Mouse (Mus musculus) hindbrain, embryonic 10.5 days (tissue): ENCODE data around the gene Arhgap29. TPM values are rescaled to one million over a fixed set of nuclear protein-coding genes. Genes with fewer than 3 reads are reported as not detected.

ENCODE experiments used
- DNase-seq: peaks from one replicate; pipeline ENCODE4 v3.0.0-alpha.2; 2017; ENCODE audit warnings: low spot score
- H3K27ac ChIP-seq: fragments of 300-500 bp; sonication (generic); 2 replicates; pipeline ENCODE4 v1.5.1; 2016; ENCODE audit warnings: mild to moderate bottlenecking, moderate library complexity
- H3K27me3 ChIP-seq: fragments of 300-500 bp; sonication (generic); 2 replicates; pipeline ENCODE4 v1.6.1; 2016; ENCODE audit warnings: mild to moderate bottlenecking; ENCODE audit not compliant: poor library complexity, insufficient read depth, severe bottlenecking
- H3K36me3 ChIP-seq: fragments of 300-500 bp; sonication (generic); 2 replicates; pipeline ENCODE4 v1.6.1; 2016; ENCODE audit warnings: mild to moderate bottlenecking, moderate library complexity
- H3K4me1 ChIP-seq: fragments of 300-500 bp; sonication (generic); replicated peaks from 2 replicates; pipeline ENCODE4 v1.6.1; 2016; ENCODE audit warnings: mild to moderate bottlenecking
- H3K4me3 ChIP-seq: fragments of 300-500 bp; sonication (generic); 2 replicates; pipeline ENCODE4 v1.5.1; 2016; ENCODE audit warnings: mild to moderate bottlenecking, moderate library complexity
- H3K9me3 ChIP-seq: fragments of 300-500 bp; sonication (generic); 2 replicates; pipeline ENCODE4 v1.6.1; 2016; ENCODE audit warnings: mild to moderate bottlenecking, moderate library complexity
- WGBS: fragments of 180-500 bp; shearing (Covaris S2); methylation state at CpG from one replicate; pipeline ENCODE4 v1.1.7; 2016; 5-methylcytosine and 5-hydroxymethylcytosine counted together
- polyA plus RNA-seq: library from polyadenylated mRNA; unstranded; fragments of >200 nt; fragmentation: Nextera tagmentation; extraction: Ambion mirVana; gene quantifications from 2 replicates; pipeline ENCODE4 v1.2.1, GENCODE M21; 2016

Gene Arhgap29
- polyA plus RNA-seq, 1 experiment from 2014 or later: 23.3 TPM

DNA sequence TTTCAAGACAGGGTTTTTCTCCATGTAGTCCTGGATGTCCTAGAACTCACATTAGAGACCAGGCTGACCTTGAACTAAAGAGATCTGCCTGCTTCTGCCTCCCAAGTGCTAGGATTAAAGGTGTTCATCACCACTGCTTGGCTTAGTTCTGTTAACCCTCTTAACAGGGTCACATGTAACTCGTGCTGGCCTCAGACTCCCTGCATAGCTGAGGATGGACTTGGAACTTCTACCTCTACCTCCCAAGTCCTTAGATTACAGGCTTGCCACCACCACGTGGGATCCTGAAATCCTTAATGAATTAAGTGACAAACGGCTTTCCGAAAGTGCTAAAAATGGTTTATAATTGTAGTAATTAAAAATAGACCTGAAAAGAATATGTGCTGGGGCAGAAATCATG, 29.0 kb downstream of the Arhgap29 start:
- no peaks in the 10 kb centered on the region for H3K4me1 ChIP-seq
- WGBS: 85% methylated on average over 4 of the region's 4 CpGs

DNA sequence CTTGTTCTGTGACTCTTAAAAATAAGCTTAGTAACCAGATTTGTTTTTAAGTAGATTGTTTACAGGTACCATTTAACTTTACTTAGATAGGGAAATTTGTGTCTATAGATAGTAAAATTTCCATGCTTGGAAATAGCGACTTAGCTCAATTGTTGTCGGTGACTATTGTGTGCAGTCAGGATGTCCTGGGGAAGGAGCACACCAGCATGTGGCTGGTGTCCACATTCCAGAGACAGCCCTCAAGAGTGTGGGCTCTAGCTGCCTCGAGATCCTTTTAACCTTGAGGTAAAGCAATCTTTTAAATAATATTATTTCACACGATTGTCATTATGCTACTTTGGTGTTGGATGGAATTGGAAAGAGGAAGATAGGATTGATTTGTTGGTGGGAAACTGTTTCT, 30.1 kb downstream of the Arhgap29 start:
- Histone ChIP-seq H3K4me3 (no peak overlapping the region), H3K27ac (no peak overlapping the region), H3K36me3 (no peaks in the 10 kb centered on the region), H3K9me3 (no peaks in the 10 kb centered on the region), H3K4me1 (no peaks in the 10 kb centered on the region), H3K27me3 (no peaks in the 10 kb centered on the region)
- no peak for DNase-seq
- 67% methylated on average over 4 of the region's 4 CpGs for WGBS

More for the DNA sequence above, 29.0 kb downstream of the Arhgap29 start:
- Histone ChIP-seq H3K27ac (no peak overlapping the region), H3K36me3 (no peaks in the 10 kb centered on the region), H3K4me3 (no peak overlapping the region), H3K27me3 (no peaks in the 10 kb centered on the region), H3K9me3 (no peaks in the 10 kb centered on the region)
- DNase-seq: no peak

DNA sequence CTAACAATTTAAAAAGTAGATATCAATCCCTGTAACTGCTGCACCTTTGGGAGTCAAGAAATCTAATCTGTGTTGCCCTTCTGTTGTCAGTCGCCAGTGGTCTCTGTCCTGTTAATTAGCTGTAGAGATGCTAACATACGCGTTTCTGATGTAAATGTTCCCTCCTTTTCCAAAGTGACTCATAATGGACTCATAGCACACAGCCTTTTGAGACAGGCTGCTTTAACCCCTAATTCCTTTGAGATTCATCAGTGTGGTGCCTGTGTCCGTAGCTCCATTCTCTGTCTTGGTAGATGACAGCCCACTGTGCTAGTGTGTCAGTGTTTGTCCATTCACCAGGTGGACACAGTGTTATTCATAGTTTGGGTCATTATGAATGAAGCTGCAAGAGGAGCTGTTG, 42.8 kb downstream of the Arhgap29 start:
- Histone ChIP-seq H3K4me1 (peaks cover 6% of the 10 kb centered on the region), H3K9me3 (no peaks in the 10 kb centered on the region), H3K27me3 (no peaks in the 10 kb centered on the region), H3K27ac (no peak overlapping the region), H3K36me3 (0 out of 2 replicates have a peak, but pooled peaks cover 5% of the 10 kb centered on the region), H3K4me3 (no peak overlapping the region)
- no peak for DNase-seq
- WGBS: 66% methylated on average over 4 of the region's 4 CpGs

DNA sequence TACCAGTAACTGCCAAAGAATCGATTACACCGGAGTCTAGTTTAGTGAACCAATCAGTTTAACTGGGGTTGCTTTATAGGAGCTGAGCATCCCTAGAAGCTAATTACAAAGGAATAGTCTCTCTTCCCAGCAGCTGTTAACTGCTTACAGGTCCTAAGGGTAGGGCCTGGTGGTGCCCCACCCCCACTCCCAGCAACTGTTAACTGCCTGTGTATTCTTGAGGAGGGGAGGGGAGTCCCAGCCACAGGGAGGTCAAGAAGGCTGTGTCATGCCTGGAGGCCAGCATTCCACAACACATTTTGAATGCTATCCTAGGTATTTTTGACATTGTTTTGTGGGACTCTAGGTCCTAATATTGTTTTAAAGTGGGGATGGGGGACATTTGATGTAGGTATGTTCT, 47.6 kb downstream of the Arhgap29 start:
- H3K27ac ChIP-seq: no peak overlapping the region
- peaks cover 8% of the 10 kb centered on the region for H3K4me1 ChIP-seq
- peak; percentile 12 for DNase-seq
- H3K4me3 ChIP-seq: no peak overlapping the region
- WGBS: 88% methylated on average over 2 of the region's 2 CpGs
- H3K27me3 ChIP-seq: no peaks in the 10 kb centered on the region
- H3K9me3 ChIP-seq: no peaks in the 10 kb centered on the region
- peaks cover 6% of the 10 kb centered on the region; the same call in 1 of the 2 replicates for H3K36me3 ChIP-seq

DNA sequence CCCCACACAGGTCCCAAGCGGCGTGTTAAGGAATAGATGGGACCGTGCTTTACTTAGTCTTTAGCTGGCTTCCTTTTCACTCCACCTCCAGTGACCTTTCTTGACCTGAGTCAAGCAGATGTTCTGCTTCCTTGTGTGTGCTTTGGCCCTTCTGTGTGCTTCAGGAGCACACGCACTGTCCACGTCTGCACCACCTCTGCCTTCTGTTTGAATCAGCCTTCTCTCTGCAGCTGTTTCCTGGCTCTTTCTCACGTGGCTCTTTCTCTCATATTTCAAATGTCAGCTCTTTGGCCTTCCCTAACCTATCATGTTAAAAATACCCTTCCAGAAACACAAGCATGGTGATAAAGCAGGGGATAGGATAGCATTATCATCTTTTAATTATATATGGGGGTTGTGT, 49.2 kb downstream of the Arhgap29 start:
- no peaks in the 10 kb centered on the region for H3K9me3 ChIP-seq
- DNase-seq: no peak
- H3K4me1 ChIP-seq: peaks cover 8% of the 10 kb centered on the region
- 72% methylated on average over 6 of the region's 6 CpGs for WGBS
- no peaks in the 10 kb centered on the region for H3K27me3 ChIP-seq
- peaks cover 6% of the 10 kb centered on the region; the same call in 1 of the 2 replicates for H3K36me3 ChIP-seq
- no peak overlapping the region for H3K27ac ChIP-seq
- no peak overlapping the region for H3K4me3 ChIP-seq

DNA sequence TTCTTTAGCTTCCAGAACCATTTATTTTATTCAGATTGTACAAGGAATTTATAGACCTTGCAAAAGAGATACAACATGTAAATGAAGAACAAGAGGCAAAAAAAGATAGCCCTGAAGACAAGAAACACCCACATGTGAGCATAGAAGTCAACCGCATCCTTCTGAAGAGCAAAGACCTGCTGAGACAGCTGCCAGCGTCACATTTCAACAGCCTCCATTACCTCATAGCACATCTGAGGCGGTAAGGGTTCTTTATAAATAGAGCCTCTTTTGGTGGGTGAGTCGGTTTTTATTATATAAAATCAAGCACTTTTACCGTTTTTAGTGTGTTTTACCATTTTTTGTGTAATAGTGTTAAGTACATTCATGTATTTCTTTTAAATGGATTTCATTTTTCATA, 57.5 kb downstream of the Arhgap29 start:
- DNase-seq: no peak
- no peaks in the 10 kb centered on the region for H3K27me3 ChIP-seq
- H3K27ac ChIP-seq: no peak overlapping the region
- no peak overlapping the region for H3K4me3 ChIP-seq
- H3K4me1 ChIP-seq: no peaks in the 10 kb centered on the region
- H3K36me3 ChIP-seq: peaks cover 13% of the 10 kb centered on the region
- 89% methylated on average over 5 of the region's 5 CpGs for WGBS
- no peaks in the 10 kb centered on the region for H3K9me3 ChIP-seq

DNA sequence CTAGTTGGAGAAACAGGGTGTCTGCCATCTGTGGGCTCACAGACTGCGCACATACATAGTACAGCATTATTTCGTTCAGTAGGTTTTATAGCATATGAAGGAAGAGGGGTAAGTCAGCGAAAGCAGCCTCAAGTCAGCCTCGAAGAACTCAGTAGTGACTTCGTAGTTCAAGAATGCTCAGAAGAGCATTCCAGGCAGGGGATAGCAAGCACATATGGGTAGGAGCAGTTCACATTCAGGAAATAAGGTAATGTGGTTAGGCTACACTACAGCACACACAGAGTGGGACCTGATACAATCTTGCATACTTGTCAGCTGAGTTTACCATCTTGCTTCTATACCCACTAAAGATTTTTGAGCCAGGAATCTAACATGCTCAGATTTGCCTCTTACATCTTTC, 58.0 kb downstream of the Arhgap29 start:
- no peak overlapping the region for H3K27ac ChIP-seq

DNA sequence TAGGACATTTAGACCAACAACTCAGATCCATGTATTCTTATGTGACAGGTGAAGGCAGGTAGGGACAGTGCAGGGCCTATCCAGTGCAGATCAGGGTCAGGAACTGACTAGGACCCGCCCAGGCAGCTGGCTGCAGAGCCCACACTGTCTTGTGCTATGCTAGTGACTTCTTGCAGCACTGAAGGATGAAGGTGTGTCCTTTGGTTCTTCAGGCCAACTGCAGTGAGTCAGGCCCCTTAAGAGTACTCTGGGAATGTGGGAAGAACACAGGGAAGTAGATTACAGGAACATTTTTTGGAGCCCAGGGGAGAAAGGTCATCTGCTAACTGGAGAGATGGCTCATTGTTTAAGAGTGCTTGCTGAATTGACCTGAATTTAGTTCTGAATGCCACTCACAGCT, 60.1 kb downstream of the Arhgap29 start:
- H3K4me1 ChIP-seq: no peaks in the 10 kb centered on the region
- H3K27me3 ChIP-seq: no peaks in the 10 kb centered on the region
- no peak overlapping the region for H3K4me3 ChIP-seq
- no peaks in the 10 kb centered on the region for H3K9me3 ChIP-seq
- no peak overlapping the region for H3K27ac ChIP-seq
- H3K36me3 ChIP-seq: peaks cover 13% of the 10 kb centered on the region
- 82% methylated on average over 1 of the region's 1 CpGs for WGBS
- no peak for DNase-seq

More for the DNA sequence above, 58.0 kb downstream of the Arhgap29 start:
- Histone ChIP-seq H3K27me3 (no peaks in the 10 kb centered on the region), H3K36me3 (peaks cover 13% of the 10 kb centered on the region), H3K9me3 (no peaks in the 10 kb centered on the region), H3K4me3 (no peak overlapping the region), H3K4me1 (no peaks in the 10 kb centered on the region)
- no peak for DNase-seq
- 94% methylated on average over 5 of the region's 5 CpGs for WGBS

DNA sequence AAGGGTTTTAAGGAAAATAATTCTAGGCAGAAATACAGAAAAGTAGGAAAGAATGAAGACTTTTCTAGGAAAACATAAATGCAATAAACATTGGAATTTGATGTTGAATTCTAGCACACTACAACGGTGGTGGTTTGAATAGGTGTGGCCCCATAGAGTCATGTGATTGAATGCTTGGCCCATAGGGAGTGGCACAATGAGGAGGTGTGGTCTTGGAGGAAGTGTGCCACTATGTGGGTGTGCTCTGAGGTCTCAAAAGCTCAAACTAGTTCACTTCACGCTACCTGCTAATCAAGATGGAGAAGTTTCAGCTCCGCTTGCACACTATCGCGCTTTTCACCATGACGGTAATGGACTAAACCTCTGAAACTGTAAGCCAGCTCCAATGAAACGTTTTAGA, 66.1 kb downstream of the Arhgap29 start:
- 96% methylated on average over 7 of the region's 7 CpGs for WGBS
- Histone ChIP-seq H3K4me1 (no peaks in the 10 kb centered on the region), H3K27ac (no peak overlapping the region), H3K27me3 (no peaks in the 10 kb centered on the region), H3K36me3 (peaks cover 5% of the 10 kb centered on the region), H3K4me3 (no peak overlapping the region), H3K9me3 (no peaks in the 10 kb centered on the region)
- no peak for DNase-seq

DNA sequence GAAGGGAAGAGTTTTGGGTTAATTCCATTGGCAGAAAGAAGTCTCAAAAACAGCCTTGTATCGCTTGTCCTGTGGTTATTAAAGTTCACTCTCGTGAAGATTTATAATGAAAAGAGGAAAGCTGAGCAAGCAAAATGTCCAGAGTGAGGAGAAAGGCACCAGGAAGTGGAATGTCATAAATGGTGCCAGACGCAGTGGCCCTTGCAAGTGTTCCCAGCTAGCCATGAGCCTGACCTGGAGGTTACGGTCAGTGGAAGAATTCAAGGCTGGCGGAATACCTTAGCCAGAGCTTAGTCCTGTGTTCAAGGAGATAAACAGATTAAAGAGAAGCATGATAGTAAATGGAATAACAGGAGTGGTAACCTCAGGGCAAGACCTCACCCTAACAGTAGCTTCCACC, 66.8 kb downstream of the Arhgap29 start:
- 92% methylated on average over 5 of the region's 5 CpGs for WGBS
- Histone ChIP-seq H3K27ac (no peak overlapping the region), H3K36me3 (peaks cover 5% of the 10 kb centered on the region), H3K4me1 (no peaks in the 10 kb centered on the region), H3K27me3 (no peaks in the 10 kb centered on the region), H3K9me3 (no peaks in the 10 kb centered on the region), H3K4me3 (no peak overlapping the region)
- DNase-seq: no peak

DNA sequence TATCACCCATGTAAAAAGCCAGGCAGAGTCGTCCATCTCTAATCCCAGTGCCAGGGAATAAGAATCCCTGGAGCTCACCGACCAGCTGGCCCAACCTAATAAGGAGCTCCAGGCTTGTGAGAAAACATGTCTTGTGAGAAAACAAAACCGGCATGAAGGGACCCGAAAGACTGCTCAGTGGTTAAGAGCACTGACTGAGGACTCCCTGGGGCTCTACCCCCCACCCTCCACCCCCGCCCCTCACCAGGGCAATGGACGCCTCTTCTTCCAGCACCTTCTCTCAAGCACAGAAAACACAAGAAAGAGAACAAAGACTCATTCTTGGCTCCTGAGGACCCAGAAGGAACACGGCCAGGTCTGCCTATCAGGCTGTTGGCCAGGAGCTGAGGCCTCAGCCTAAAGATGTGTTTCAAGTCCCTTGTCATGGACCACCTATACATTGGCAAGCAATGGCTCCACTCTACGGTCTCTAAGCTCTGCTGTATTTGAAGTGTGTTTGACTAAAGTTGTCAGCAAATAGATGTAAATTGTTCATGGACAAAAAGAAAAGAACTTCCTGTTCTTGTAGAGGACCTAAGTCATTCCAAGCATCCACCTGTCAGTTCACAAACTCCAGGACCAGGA, 68.8 kb downstream of the Arhgap29 start:
- no peak overlapping the region for H3K27ac ChIP-seq
- H3K4me3 ChIP-seq: no peak overlapping the region
- H3K27me3 ChIP-seq: no peaks in the 10 kb centered on the region
- DNase-seq: no peak
- no peaks in the 10 kb centered on the region for H3K4me1 ChIP-seq
- no peaks in the 10 kb centered on the region for H3K9me3 ChIP-seq
- 84% methylated on average over 8 of the region's 8 CpGs for WGBS
- no peaks in the 10 kb centered on the region for H3K36me3 ChIP-seq

DNA sequence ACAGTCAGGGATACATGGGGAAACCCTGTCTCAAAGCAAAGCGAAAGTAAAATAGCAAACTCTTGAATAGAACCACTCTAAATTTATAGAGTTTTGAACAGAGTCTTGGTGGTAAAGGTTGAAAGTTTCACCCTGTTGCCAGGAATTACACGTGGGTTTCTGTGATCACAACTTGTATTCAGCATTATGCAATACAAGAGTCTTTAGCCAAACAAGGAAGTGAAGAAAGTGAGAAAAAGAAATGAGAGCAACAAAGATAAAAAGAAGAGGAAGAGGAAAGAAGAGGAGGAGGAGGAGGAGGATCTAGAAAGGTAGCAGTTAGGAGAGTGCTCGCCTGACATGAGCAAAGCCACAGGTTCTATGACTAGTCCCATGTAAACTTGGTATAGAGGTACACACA, 70.0 kb downstream of the Arhgap29 start:
- H3K4me1 ChIP-seq: no peaks in the 10 kb centered on the region
- H3K9me3 ChIP-seq: no peaks in the 10 kb centered on the region
- WGBS: 91% methylated on average over 3 of the region's 3 CpGs
- no peak overlapping the region for H3K27ac ChIP-seq
- no peaks in the 10 kb centered on the region for H3K27me3 ChIP-seq
- DNase-seq: no peak
- H3K36me3 ChIP-seq: no peaks in the 10 kb centered on the region
- H3K4me3 ChIP-seq: no peak overlapping the region

DNA sequence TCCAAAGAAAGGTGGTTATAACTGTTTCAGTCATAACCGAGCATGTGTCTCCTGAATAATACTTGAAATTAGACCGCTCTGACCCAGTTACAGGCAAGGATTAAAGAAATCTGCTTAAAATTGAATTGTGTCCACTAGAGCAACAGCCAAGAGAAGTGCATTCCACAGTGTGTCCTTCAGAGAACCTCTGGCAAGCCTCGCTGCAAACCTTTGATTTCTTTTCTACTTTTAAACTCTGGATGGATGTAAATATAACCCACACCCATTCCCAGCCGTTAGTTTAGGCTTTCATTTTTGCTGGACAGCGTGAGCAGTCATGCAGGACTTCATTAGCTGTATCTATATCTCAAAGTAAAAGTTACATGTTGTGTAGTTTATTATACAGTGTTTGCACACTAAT, 74.3 kb downstream of the Arhgap29 start:
- Histone ChIP-seq H3K36me3 (no peaks in the 10 kb centered on the region), H3K4me1 (no peaks in the 10 kb centered on the region), H3K27me3 (no peaks in the 10 kb centered on the region), H3K4me3 (no peak overlapping the region), H3K27ac (no peak overlapping the region), H3K9me3 (no peaks in the 10 kb centered on the region)
- no peak for DNase-seq
- WGBS: 84% methylated on average over 5 of the region's 5 CpGs

DNA sequence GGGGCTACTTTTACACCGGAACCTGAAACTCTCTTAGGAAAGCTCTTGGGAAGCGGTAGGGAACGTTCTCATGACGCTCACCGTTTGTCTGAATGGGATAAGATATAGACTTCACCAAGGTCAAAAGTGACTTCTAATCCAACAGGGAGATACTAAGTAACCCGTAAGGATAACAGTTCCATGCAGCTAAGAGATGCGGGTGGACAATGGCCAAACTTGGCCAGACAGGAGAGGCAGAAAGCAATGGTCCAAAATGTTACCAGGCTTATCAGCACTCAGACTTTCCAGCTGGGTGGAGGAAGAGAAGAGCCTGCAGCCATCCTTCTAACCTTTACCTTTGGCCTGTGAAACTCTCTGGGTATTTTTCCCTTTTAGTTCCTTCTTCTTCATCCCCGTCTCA, 75.4 kb downstream of the Arhgap29 start:
- no peaks in the 10 kb centered on the region for H3K36me3 ChIP-seq
- no peak overlapping the region for H3K4me3 ChIP-seq
- no peaks in the 10 kb centered on the region for H3K9me3 ChIP-seq
- no peak for DNase-seq
- no peak overlapping the region for H3K27ac ChIP-seq
- H3K27me3 ChIP-seq: no peaks in the 10 kb centered on the region
- WGBS: 89% methylated on average over 8 of the region's 8 CpGs
- no peaks in the 10 kb centered on the region for H3K4me1 ChIP-seq
